Mouse (Mus musculus) CH12.LX (cell line): ENCODE measurements around the gene Acot2.

ENCODE experiments used
- CHD1 ChIP-seq: IDR thresholded peaks from 2 replicates; pipeline ENCODE4 v1.6.1; 2012; ENCODE audit warnings: low read depth, low read length, improper control_type of control experiment, inconsistent platforms
- CTCF ChIP-seq, 2 experiments: IDR thresholded peaks in 1 of 2; conservative IDR thresholded peaks in 1 of 2; 2 replicates each; pipeline ENCODE4 v1.5.1; 2011 to 2012; ENCODE audit warnings: low read depth in 2 of 2, low read length in 2 of 2, improper control_type of control experiment in 1 of 2, inconsistent platforms in 1 of 2, mild to moderate bottlenecking in 1 of 2, moderate library complexity in 1 of 2
- E2F4 ChIP-seq: IDR thresholded peaks from 2 replicates; pipeline ENCODE4 v1.6.1; 2011; ENCODE audit warnings: low read depth, low read length, improper control_type of control experiment; ENCODE audit not compliant: insufficient replicate concordance
- EP300 ChIP-seq: IDR thresholded peaks from 2 replicates; pipeline ENCODE4 v1.6.1; 2011; ENCODE audit warnings: low read length, improper control_type of control experiment
- KAT2A ChIP-seq: IDR thresholded peaks from 2 replicates; pipeline ENCODE4 v1.6.1; 2012; ENCODE audit warnings: low read length, improper control_type of control experiment, inconsistent platforms; ENCODE audit not compliant: insufficient replicate concordance
- MEF2A ChIP-seq: IDR thresholded peaks from 2 replicates; pipeline ENCODE4 v1.6.1; 2014; ENCODE audit warnings: low read depth, mild to moderate bottlenecking, inconsistent platforms, low read length, improper control_type of control experiment, borderline replicate concordance
- NRF1 ChIP-seq: IDR thresholded peaks from 2 replicates; pipeline ENCODE4 v1.6.1; 2014; ENCODE audit warnings: low read depth, mild to moderate bottlenecking, inconsistent platforms, low read length, improper control_type of control experiment, moderate library complexity
- POLR2A ChIP-seq: IDR thresholded peaks from 2 replicates; pipeline ENCODE4 v1.6.1; 2011; ENCODE audit warnings: low read depth, mild to moderate bottlenecking, improper control_type of control experiment, low read length
- ZC3H11A ChIP-seq: IDR thresholded peaks from 2 replicates; pipeline ENCODE4 v1.6.1; 2012; ENCODE audit warnings: low read depth, mild to moderate bottlenecking, inconsistent platforms, low read length, improper control_type of control experiment

DNA sequence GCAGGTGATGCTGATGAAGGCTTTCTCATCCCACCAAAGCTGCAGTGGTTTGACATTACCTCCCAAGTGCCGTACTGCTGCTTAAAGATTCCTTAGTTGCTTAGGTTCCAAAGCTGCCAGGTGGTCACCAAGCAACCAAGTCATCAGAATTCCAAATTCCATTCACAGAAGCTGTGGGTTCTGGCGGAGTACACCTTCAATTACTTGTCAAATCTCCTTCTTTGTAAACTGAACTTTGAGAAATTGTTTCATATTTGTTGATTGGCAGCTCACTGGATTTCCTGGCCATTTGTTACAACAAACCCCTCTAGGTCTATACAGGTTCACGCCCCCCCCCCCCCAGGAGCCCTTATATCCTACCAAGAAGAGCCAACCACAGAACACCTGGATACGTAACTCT, 2.9 kb upstream of the Acot2 start, which contains the start of gene Heatr4:
- no peak for TF ChIP-seq POLR2A
- TF ChIP-seq KAT2A: no peak
- no peak for TF ChIP-seq E2F4
- no peak for TF ChIP-seq MEF2A
- TF ChIP-seq ZC3H11A: no peak
- no peak for TF ChIP-seq CTCF (conservative IDR thresholded peaks at IDR 0.05 in 1 of 2, IDR thresholded peaks at IDR 0.05 in 1 of 2; ENCODE audit: low read depth in 2 of 2, low read length in 2 of 2)
- no peak for TF ChIP-seq CHD1
- TF ChIP-seq EP300: no peak
- no peak for TF ChIP-seq NRF1
